Mouse (Mus musculus): ENCODE measurements around the gene Tmem19.

DNA sequence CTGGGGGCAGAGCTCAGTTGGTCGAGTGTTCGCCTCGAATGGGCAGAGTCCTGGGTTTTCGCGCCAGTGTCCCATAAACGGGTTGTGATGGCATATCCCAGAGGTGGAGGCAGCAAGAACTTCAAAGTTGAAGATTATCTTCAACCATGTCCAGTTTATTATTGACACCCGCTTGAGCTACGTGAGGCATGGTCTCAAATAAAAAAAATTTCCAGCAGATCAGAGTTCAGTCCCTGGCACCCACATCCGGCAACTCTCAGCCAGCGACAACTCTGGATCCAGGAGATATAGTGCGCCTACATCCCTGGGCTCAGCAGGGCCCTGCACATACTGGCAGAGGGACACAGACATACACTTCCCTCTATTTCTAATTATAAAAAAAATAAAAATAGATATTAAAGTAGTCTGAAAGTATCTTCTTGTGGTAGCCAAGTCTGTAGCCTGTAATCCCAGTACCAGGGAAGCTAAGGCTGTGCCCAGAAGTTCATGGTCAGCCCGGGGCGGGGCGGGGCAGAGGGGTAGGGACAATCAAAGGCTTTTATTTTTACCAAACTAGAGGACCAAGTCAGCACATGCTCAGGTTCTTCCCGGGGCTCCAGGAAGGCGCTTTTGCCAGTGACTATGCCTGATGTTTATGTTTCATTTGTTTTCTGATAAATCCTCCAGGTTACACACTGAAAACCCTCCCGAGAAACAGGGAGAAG lies 3.9 kb downstream of the Tmem19 start:
- no peak for TF ChIP-seq CTCF (IDR thresholded peaks at IDR 0.05)
- no peak for TF ChIP-seq EP300 (IDR thresholded peaks at IDR 0.05)

Measured in lung, postnatal 0 days (tissue).